In genomic region chr4:9161068-9161813, GRCm38 (mm10) we compare ENCODE assay signal across 24 mouse cellular contexts.
A peak's percentile ranks its signal among the peaks of the same experiment; 100 is the strongest.
DNase-seq lines count a peak whose midpoint lies in the region; ATAC-seq lines count a peak whose summit lies in the region.
"Had no signal": no experiment of that assay in that cellular context is flagged by ENCODE, and none has a peak within 500 bp of the region (broad histone marks: within the 10 kb centered on the region; RNA-seq: fewer than 3 reads in every experiment).

No protein-coding gene starts in this region.

- no peak overlapping the region for H3K9ac ChIP-seq in forebrain, embryonic 13.5 days
- H3K9ac ChIP-seq in forebrain, embryonic 11.5 days (ENCODE audit: low read length) = no peak overlapping the region
- H3K9ac ChIP-seq in neural tube, embryonic 12.5 days = no peak overlapping the region
- H3K9ac ChIP-seq in hindbrain, embryonic 16.5 days (ENCODE audit: low read depth, low read length) = no peak overlapping the region

- 0 out of 2 replicates have a peak, but pooled peaks have one; percentile 19 for ATAC-seq in forebrain, embryonic 13.5 days
- no peak for ATAC-seq in forebrain, embryonic 11.5 days (replicated peaks; ENCODE audit: low FRiP score)
- peak; percentile 49; the same call in 1 of the 2 replicates for ATAC-seq in neural tube, embryonic 12.5 days (ENCODE audit: low FRiP score, low read depth)
- 0 out of 2 replicates have a peak, but pooled peaks have one; percentile 30 for ATAC-seq in hindbrain, embryonic 16.5 days
- ATAC-seq: activated CD4-positive, CD25-positive, alpha-beta regulatory T cell, adult 4 months had no signal

- intact Hi-C loops in left cerebral cortex, postnatal 10 days (cut with DNase I) = no loop called here

- H3K4me3 ChIP-seq in forebrain, embryonic 13.5 days = no peak overlapping the region
- no peak overlapping the region for H3K4me3 ChIP-seq in forebrain, embryonic 11.5 days (ENCODE audit: low read depth, low read length)
- H3K4me3 ChIP-seq in neural tube, embryonic 12.5 days = no peak overlapping the region
- H3K4me3 ChIP-seq in hindbrain, embryonic 16.5 days (ENCODE audit: low read length) = no peak overlapping the region
- H3K4me3 ChIP-seq: left cerebral cortex, adult 2 months had no signal

- no peaks in the 10 kb centered on the region for H3K27me3 ChIP-seq in forebrain, embryonic 13.5 days
- no peaks in the 10 kb centered on the region for H3K27me3 ChIP-seq in forebrain, embryonic 11.5 days (ENCODE audit: control insufficient read depth, insufficient read depth, low read length)
- H3K27me3 ChIP-seq in neural tube, embryonic 12.5 days (replicated peaks) = no peaks in the 10 kb centered on the region
- no peaks in the 10 kb centered on the region for H3K27me3 ChIP-seq in hindbrain, embryonic 16.5 days (replicated peaks; ENCODE audit: control insufficient read depth, insufficient read depth, low read length)

- no peaks in the 10 kb centered on the region for H3K9me3 ChIP-seq in forebrain, embryonic 13.5 days (replicated peaks)
- H3K9me3 ChIP-seq in forebrain, embryonic 11.5 days (ENCODE audit: control insufficient read depth, low read length) = no peaks in the 10 kb centered on the region
- H3K9me3 ChIP-seq in neural tube, embryonic 12.5 days = no peaks in the 10 kb centered on the region
- H3K9me3 ChIP-seq in hindbrain, embryonic 16.5 days (ENCODE audit: control insufficient read depth, low read length) = no peaks in the 10 kb centered on the region
- H3K9me3 ChIP-seq: G1E had no signal

- no peak for DNase-seq in forebrain, embryonic 11.5 days (ENCODE audit: low spot score)
- no peak for DNase-seq in neural tube, embryonic 10.5 days (ENCODE audit: extremely low spot score, low spot score)
- DNase-seq in cerebellum, adult 18-20 months = no peak
- no peak for DNase-seq in left cerebral cortex, postnatal 10 days (ENCODE audit: extremely low spot score in 1 of 2, low spot score in 2 of 2)
- DNase-seq in layer of hippocampus, adult 8-10 months (ENCODE audit: low spot score in 2 of 2) = no peak
- DNase-seq: adrenal gland, postnatal 10 days; cerebellum, adult 11 months; cerebellum, postnatal 14 days; gastrocnemius, postnatal 14 days; heart, adult 18-20 months; heart, postnatal 36 days; kidney, adult 8-10 months; kidney, postnatal 25 days; lung, adult 18-20 months; lung, postnatal 36 days; right cerebral cortex, postnatal 14 days; thymus, postnatal 36 days had no signal

- H3K36me3 ChIP-seq in forebrain, embryonic 13.5 days (ENCODE audit: poor library complexity, severe bottlenecking) = no peaks in the 10 kb centered on the region
- no peaks in the 10 kb centered on the region for H3K36me3 ChIP-seq in forebrain, embryonic 11.5 days (ENCODE audit: control insufficient read depth, insufficient read depth, low read length)
- H3K36me3 ChIP-seq in neural tube, embryonic 12.5 days = no peaks in the 10 kb centered on the region
- H3K36me3 ChIP-seq in hindbrain, embryonic 16.5 days (ENCODE audit: control insufficient read depth, insufficient read depth, low read length) = no peaks in the 10 kb centered on the region
- H3K36me3 ChIP-seq: G1E had no signal

- no peak overlapping the region for H3K27ac ChIP-seq in forebrain, embryonic 13.5 days
- no peak overlapping the region for H3K27ac ChIP-seq in forebrain, embryonic 11.5 days (ENCODE audit: low read depth, low read length)
- no peak overlapping the region for H3K27ac ChIP-seq in neural tube, embryonic 12.5 days
- no peak overlapping the region for H3K27ac ChIP-seq in hindbrain, embryonic 16.5 days (ENCODE audit: low read depth, low read length)
- H3K27ac ChIP-seq: left cerebral cortex, adult 2 months had no signal

- H3K4me2 ChIP-seq in forebrain, embryonic 13.5 days = no peak overlapping the region
- H3K4me2 ChIP-seq in forebrain, embryonic 11.5 days (ENCODE audit: low read depth, low read length, severe bottlenecking) = no peak overlapping the region
- no peak overlapping the region for H3K4me2 ChIP-seq in neural tube, embryonic 12.5 days (replicated peaks)
- no peak overlapping the region for H3K4me2 ChIP-seq in hindbrain, embryonic 16.5 days (ENCODE audit: low read length)
- H3K4me2 ChIP-seq: liver, embryonic 11.5 days had no signal

- 43% methylated on average over 11 of the region's 11 CpGs for WGBS in forebrain, embryonic 13.5 days
- 46% methylated on average over 11 of the region's 11 CpGs for WGBS in forebrain, embryonic 11.5 days
- WGBS in neural tube, embryonic 12.5 days = 32% methylated on average over 11 of the region's 11 CpGs
- 35% methylated on average over 11 of the region's 11 CpGs for WGBS in hindbrain, embryonic 16.5 days

- peaks cover 12% of the 10 kb centered on the region for H3K4me1 ChIP-seq in forebrain, embryonic 13.5 days
- H3K4me1 ChIP-seq in forebrain, embryonic 11.5 days (replicated peaks; ENCODE audit: control insufficient read depth, insufficient read depth, low read length) = peaks cover 4% of the 10 kb centered on the region; the same call in 1 of the 2 replicates
- H3K4me1 ChIP-seq in neural tube, embryonic 12.5 days = peaks cover 10% of the 10 kb centered on the region
- peaks cover 2% of the 10 kb centered on the region; the same call in 1 of the 2 replicates for H3K4me1 ChIP-seq in hindbrain, embryonic 16.5 days (ENCODE audit: control insufficient read depth, insufficient read depth, low read depth, low read length)
